Mouse (Mus musculus): Measurements from ENCODE around the gene Sorcs1. TPM values are rescaled to one million over a fixed set of nuclear protein-coding genes. Genes with fewer than 3 reads are reported as not detected.

The Sorcs1 gene
- 3.3 TPM in 2 replicates for polyA plus RNA-seq (2011; ENCODE audit: insufficient read length, low read depth, missing spikeins)

- no peaks in the 10 kb centered on the region for H3K4me1 ChIP-seq (ENCODE audit: control insufficient read depth, insufficient read depth, low read length)
- TF ChIP-seq CTCF (IDR thresholded peaks at IDR 0.05; ENCODE audit: borderline replicate concordance, insufficient read depth, low read length): no peak
- TF ChIP-seq POLR2A (IDR thresholded peaks at IDR 0.05; ENCODE audit: low read depth, low read length): no peak
- H3K27ac ChIP-seq (ENCODE audit: insufficient read depth, low read length): no peak within 1 kb of the TSS
- peak within 1 kb of the TSS; percentile 45 for H3K4me3 ChIP-seq (ENCODE audit: insufficient read depth, low read length)
Observed at GRCm38 (mm10) chr19:50677903-50678896, at the start of gene Sorcs1. Gene Sorcs1 (minus strand): TSS chr19:50678646.

- Histone ChIP-seq H3K4me1 (ENCODE audit: control insufficient read depth, insufficient read depth, low read length) (no peaks in the 10 kb centered on the region), H3K27ac (ENCODE audit: insufficient read depth, low read length) (no peak overlapping the region), H3K4me3 (ENCODE audit: insufficient read depth, low read length) (no peak overlapping the region)
- TF ChIP-seq POLR2A (IDR thresholded peaks at IDR 0.05; ENCODE audit: low read depth, low read length) (no peak), CTCF (IDR thresholded peaks at IDR 0.05; ENCODE audit: borderline replicate concordance, insufficient read depth, low read length) (no peak)
Observed at GRCm38 (mm10) chr19:50683277-50683676, 4.8 kb upstream of the Sorcs1 start.

GRCm38 (mm10) chr19:50678946-50679345 lies 500 bp upstream of the Sorcs1 start:
- TF ChIP-seq POLR2A (IDR thresholded peaks at IDR 0.05; ENCODE audit: low read depth, low read length): no peak
- TF ChIP-seq CTCF (IDR thresholded peaks at IDR 0.05; ENCODE audit: borderline replicate concordance, insufficient read depth, low read length): no peak
- H3K4me3 ChIP-seq (ENCODE audit: insufficient read depth, low read length): peak overlapping the region; percentile 45
- no peaks in the 10 kb centered on the region for H3K4me1 ChIP-seq (ENCODE audit: control insufficient read depth, insufficient read depth, low read length)
- no peak overlapping the region for H3K27ac ChIP-seq (ENCODE audit: insufficient read depth, low read length)

GRCm38 (mm10) chr19:50676578-50677524 lies 1.6 kb downstream of the Sorcs1 start:
- H3K4me3 ChIP-seq (ENCODE audit: insufficient read depth, low read length): no peak overlapping the region
- TF ChIP-seq CTCF (IDR thresholded peaks at IDR 0.05; ENCODE audit: borderline replicate concordance, insufficient read depth, low read length) (no peak), POLR2A (IDR thresholded peaks at IDR 0.05; ENCODE audit: low read depth, low read length) (no peak)
- no peak overlapping the region for H3K27ac ChIP-seq (ENCODE audit: insufficient read depth, low read length)
- no peaks in the 10 kb centered on the region for H3K4me1 ChIP-seq (ENCODE audit: control insufficient read depth, insufficient read depth, low read length)

- Histone ChIP-seq H3K4me1 (ENCODE audit: control insufficient read depth, insufficient read depth, low read length) (no peaks in the 10 kb centered on the region), H3K27ac (ENCODE audit: insufficient read depth, low read length) (no peak overlapping the region), H3K4me3 (ENCODE audit: insufficient read depth, low read length) (no peak overlapping the region)
- no peak for TF ChIP-seq CTCF (IDR thresholded peaks at IDR 0.05; ENCODE audit: borderline replicate concordance, insufficient read depth, low read length)
- no peak for TF ChIP-seq POLR2A (IDR thresholded peaks at IDR 0.05; ENCODE audit: low read depth, low read length)
Observed at GRCm38 (mm10) chr19:50674921-50675320, 3.5 kb downstream of the Sorcs1 start.

- TF ChIP-seq CTCF (IDR thresholded peaks at IDR 0.05; ENCODE audit: borderline replicate concordance, insufficient read depth, low read length) (no peak), POLR2A (IDR thresholded peaks at IDR 0.05; ENCODE audit: low read depth, low read length) (no peak)
- Histone ChIP-seq H3K4me3 (ENCODE audit: insufficient read depth, low read length) (no peak overlapping the region), H3K4me1 (ENCODE audit: control insufficient read depth, insufficient read depth, low read length) (no peaks in the 10 kb centered on the region), H3K27ac (ENCODE audit: insufficient read depth, low read length) (no peak overlapping the region)
Observed at GRCm38 (mm10) chr19:50667516-50667915, 10.9 kb downstream of the Sorcs1 start.

- Histone ChIP-seq H3K4me3 (ENCODE audit: insufficient read depth, low read length) (no peak overlapping the region), H3K27ac (ENCODE audit: insufficient read depth, low read length) (no peak overlapping the region), H3K4me1 (ENCODE audit: control insufficient read depth, insufficient read depth, low read length) (no peaks in the 10 kb centered on the region)
- no peak for TF ChIP-seq POLR2A (IDR thresholded peaks at IDR 0.05; ENCODE audit: low read depth, low read length)
- no peak for TF ChIP-seq CTCF (IDR thresholded peaks at IDR 0.05; ENCODE audit: borderline replicate concordance, insufficient read depth, low read length)
Observed at GRCm38 (mm10) chr19:50664311-50664710, 14.1 kb downstream of the Sorcs1 start.

- Histone ChIP-seq H3K4me3 (ENCODE audit: insufficient read depth, low read length) (no peak overlapping the region), H3K27ac (ENCODE audit: insufficient read depth, low read length) (no peak overlapping the region), H3K4me1 (ENCODE audit: control insufficient read depth, insufficient read depth, low read length) (no peaks in the 10 kb centered on the region)
- TF ChIP-seq POLR2A (IDR thresholded peaks at IDR 0.05; ENCODE audit: low read depth, low read length): no peak
- TF ChIP-seq CTCF (IDR thresholded peaks at IDR 0.05; ENCODE audit: borderline replicate concordance, insufficient read depth, low read length): no peak
Observed at GRCm38 (mm10) chr19:50659144-50659543, 19.3 kb downstream of the Sorcs1 start.

GRCm38 (mm10) chr19:50652750-50653149 lies 25.7 kb downstream of the Sorcs1 start:
- TF ChIP-seq POLR2A (IDR thresholded peaks at IDR 0.05; ENCODE audit: low read depth, low read length): no peak
- TF ChIP-seq CTCF (IDR thresholded peaks at IDR 0.05; ENCODE audit: borderline replicate concordance, insufficient read depth, low read length): no peak

More at GRCm38 (mm10) chr19:50652750-50653149, 25.7 kb downstream of the Sorcs1 start:
- no peak overlapping the region for H3K27ac ChIP-seq (ENCODE audit: insufficient read depth, low read length)
- H3K4me3 ChIP-seq (ENCODE audit: insufficient read depth, low read length): no peak overlapping the region
- H3K4me1 ChIP-seq (ENCODE audit: control insufficient read depth, insufficient read depth, low read length): no peaks in the 10 kb centered on the region
